Comparison of ENCODE assay signal across 8 mouse cellular contexts in the genomic region with DNA sequence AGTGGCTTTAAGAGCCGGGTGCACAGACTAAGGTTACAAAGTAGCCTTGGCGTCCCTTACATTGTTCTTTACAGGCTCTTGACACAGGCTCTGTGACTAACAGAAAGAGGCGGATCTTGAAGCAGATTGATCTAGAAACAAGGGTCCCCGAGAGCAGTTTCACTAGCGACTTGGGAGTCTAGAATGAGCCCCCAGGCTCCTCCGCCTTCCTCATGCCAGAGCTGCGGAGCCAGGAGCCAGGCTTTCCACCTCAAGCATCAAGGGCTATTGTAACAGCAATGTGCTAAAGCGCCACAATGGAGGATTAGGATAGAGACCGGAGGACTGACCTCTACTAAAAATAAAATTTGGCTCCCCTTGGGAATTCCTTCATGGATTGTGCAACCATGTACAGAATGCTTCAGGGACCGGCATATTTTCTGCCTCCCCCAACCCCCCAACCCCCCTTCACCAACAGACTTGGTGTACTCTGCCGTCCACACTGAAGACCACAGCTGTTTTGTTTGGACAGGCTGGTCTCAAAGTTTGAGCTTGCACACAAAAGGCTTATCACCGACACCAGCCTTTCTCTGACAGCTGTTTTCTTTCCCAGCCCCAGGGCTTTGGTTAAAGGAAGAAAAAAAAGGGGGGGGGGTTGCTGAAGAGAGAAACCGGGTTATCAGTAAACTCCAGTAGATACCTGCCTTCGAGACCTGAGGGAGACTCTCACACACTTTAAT.
DNase-seq lines count a peak whose midpoint lies in the region; ATAC-seq and TF ChIP-seq lines count a peak whose summit lies in the region.

No protein-coding gene starts in this region.

- H3K27ac ChIP-seq in spleen, adult 2 months (ENCODE audit: insufficient read depth, low read length): peak overlapping the region; percentile 57
- no peak overlapping the region for H3K27ac ChIP-seq in intestine, postnatal 0 days (ENCODE audit: low read depth, low read length)
- H3K27ac ChIP-seq in liver, postnatal 0 days (ENCODE audit: low read depth): peak overlapping the region; percentile 69; the same call in 1 of the 2 replicates
- peak overlapping the region; percentile 41; the same call in 1 of the 2 replicates for H3K27ac ChIP-seq in neural tube, embryonic 15.5 days (replicated peaks)

- H3K4me2 ChIP-seq in intestine, postnatal 0 days (replicated peaks; ENCODE audit: low read depth): peak overlapping the region; percentile 58
- H3K4me2 ChIP-seq in liver, postnatal 0 days (ENCODE audit: low read depth, low read length): peak overlapping the region; percentile 73
- peak overlapping the region; percentile 65 for H3K4me2 ChIP-seq in neural tube, embryonic 15.5 days

- 7% methylated on average over 14 of the region's 14 CpGs for WGBS in spleen, adult 2 months
- 21% methylated on average over 14 of the region's 14 CpGs for WGBS in intestine, postnatal 0 days
- WGBS in liver, postnatal 0 days (ENCODE audit: insufficient replicate concordance): 6% methylated on average over 14 of the region's 14 CpGs
- WGBS in neural tube, embryonic 15.5 days: 6% methylated on average over 14 of the region's 14 CpGs

- no peak for TF ChIP-seq CTCF in spleen, adult 2 months (IDR thresholded peaks at IDR 0.05; ENCODE audit: extremely low read depth, insufficient read depth, insufficient read length, insufficient replicate concordance)
- no peak for TF ChIP-seq CTCF in intestine, postnatal 0 days (IDR thresholded peaks at IDR 0.05; ENCODE audit: low read depth)
- TF ChIP-seq CTCF in liver, postnatal 0 days (IDR thresholded peaks at IDR 0.05; ENCODE audit: low read depth): no peak

- TF ChIP-seq POLR2A in spleen, adult 2 months (IDR thresholded peaks at IDR 0.05; ENCODE audit: low read depth, low read length): no peak

- TF ChIP-seq EP300 in liver, postnatal 0 days (IDR thresholded peaks at IDR 0.05; ENCODE audit: low read depth): peak; percentile 31; the same call in 1 of the 2 replicates

- no peak overlapping the region for H3K9ac ChIP-seq in intestine, postnatal 0 days (ENCODE audit: low read depth, low read length)
- H3K9ac ChIP-seq in liver, postnatal 0 days (replicated peaks): no peak overlapping the region
- no peak overlapping the region; the same call in 1 of the 2 replicates for H3K9ac ChIP-seq in neural tube, embryonic 15.5 days (replicated peaks)

- no peak for ATAC-seq in intestine, postnatal 0 days
- ATAC-seq in liver, postnatal 0 days: peak; percentile 29
- ATAC-seq in neural tube, embryonic 15.5 days (ENCODE audit: low FRiP score): peak; percentile 63; the same call in 1 of the 2 replicates
- no peak for ATAC-seq in cerebellum, adult (ENCODE audit: insufficient number of reproducible peaks, low FRiP score, low TSS enrichment)

- H3K4me3 ChIP-seq in spleen, adult 2 months (ENCODE audit: extremely low read depth, insufficient read depth, insufficient read length): no peak overlapping the region
- H3K4me3 ChIP-seq in intestine, postnatal 0 days (ENCODE audit: low read depth, low read length): peak overlapping the region; percentile 24
- H3K4me3 ChIP-seq in liver, postnatal 0 days (ENCODE audit: low read depth, low read length): peak overlapping the region; percentile 31
- peak overlapping the region; percentile 33 for H3K4me3 ChIP-seq in neural tube, embryonic 15.5 days (replicated peaks)

- H3K4me1 ChIP-seq in spleen, adult 2 months (ENCODE audit: control insufficient read depth, insufficient read depth, insufficient read length): no peaks in the 10 kb centered on the region
- 0 out of 2 replicates have a peak, but pooled peaks cover 3% of the 10 kb centered on the region for H3K4me1 ChIP-seq in intestine, postnatal 0 days (replicated peaks; ENCODE audit: control insufficient read depth, insufficient read depth, low read length)
- H3K4me1 ChIP-seq in liver, postnatal 0 days (ENCODE audit: insufficient read depth): no peaks in the 10 kb centered on the region
- peaks cover 9% of the 10 kb centered on the region for H3K4me1 ChIP-seq in neural tube, embryonic 15.5 days

- H3K36me3 ChIP-seq in spleen, adult 2 months (ENCODE audit: control insufficient read depth, insufficient read depth, low read length): no peaks in the 10 kb centered on the region
- H3K36me3 ChIP-seq in intestine, postnatal 0 days (ENCODE audit: control insufficient read depth, insufficient read depth): no peaks in the 10 kb centered on the region
- no peaks in the 10 kb centered on the region for H3K36me3 ChIP-seq in liver, postnatal 0 days (replicated peaks; ENCODE audit: insufficient read depth, low read length)
- no peaks in the 10 kb centered on the region for H3K36me3 ChIP-seq in neural tube, embryonic 15.5 days

- H3K27me3 ChIP-seq in spleen, adult 2 months (ENCODE audit: control insufficient read depth, insufficient read depth, low read length): no peaks in the 10 kb centered on the region
- H3K27me3 ChIP-seq in intestine, postnatal 0 days (replicated peaks; ENCODE audit: control insufficient read depth, insufficient read depth, low read length): no peaks in the 10 kb centered on the region
- no peaks in the 10 kb centered on the region for H3K27me3 ChIP-seq in liver, postnatal 0 days (ENCODE audit: insufficient read depth, low read length)
- no peaks in the 10 kb centered on the region for H3K27me3 ChIP-seq in neural tube, embryonic 15.5 days (replicated peaks)

- intact Hi-C loops in left cerebral cortex, postnatal 10 days (cut with DNase I): loop anchor here (2.0 kb wide), 1 partner anchor 1065 kb away; no protein-coding TSS in a partner anchor

- DNase-seq in spleen, adult 2 months (ENCODE audit: low read depth in 1 of 2, low spot score in 2 of 2): no peak
- no peak for DNase-seq in spleen, postnatal 4 days (ENCODE audit: low spot score in 2 of 2)
- peak; percentile 79 for DNase-seq in heart, adult 18-20 months
- peak; percentile 16 for DNase-seq in liver, postnatal 0 days
- DNase-seq in left cerebral cortex, postnatal 10 days (ENCODE audit: extremely low spot score in 1 of 2, low spot score in 2 of 2): no peak

- no peaks in the 10 kb centered on the region for H3K9me3 ChIP-seq in intestine, postnatal 0 days (ENCODE audit: control insufficient read depth)
- no peaks in the 10 kb centered on the region for H3K9me3 ChIP-seq in liver, postnatal 0 days (ENCODE audit: low read length)
- H3K9me3 ChIP-seq in neural tube, embryonic 15.5 days (replicated peaks): no peaks in the 10 kb centered on the region

Comparison
In these comparisons a context has a peak if more than half of its experiments do, and no peak if none do; other contexts are left out.
1. DNase-seq: peak in heart, adult 18-20 months (2 of 2) and liver, postnatal 0 days (single experiment); none in spleen, adult 2 months (0 of 2), spleen, postnatal 4 days (0 of 2) and left cerebral cortex, postnatal 10 days (0 of 2).
2. ATAC-seq: peak in liver, postnatal 0 days (single experiment) and neural tube, embryonic 15.5 days (single experiment); none in intestine, postnatal 0 days (single experiment) and cerebellum, adult (single experiment).
3. Peak in every context shown above with its lines, with median percentiles within 50 percentile points of each other: H3K4me2 ChIP-seq.